ENCODE assay signal across 9 mouse cellular contexts in the genomic region with DNA sequence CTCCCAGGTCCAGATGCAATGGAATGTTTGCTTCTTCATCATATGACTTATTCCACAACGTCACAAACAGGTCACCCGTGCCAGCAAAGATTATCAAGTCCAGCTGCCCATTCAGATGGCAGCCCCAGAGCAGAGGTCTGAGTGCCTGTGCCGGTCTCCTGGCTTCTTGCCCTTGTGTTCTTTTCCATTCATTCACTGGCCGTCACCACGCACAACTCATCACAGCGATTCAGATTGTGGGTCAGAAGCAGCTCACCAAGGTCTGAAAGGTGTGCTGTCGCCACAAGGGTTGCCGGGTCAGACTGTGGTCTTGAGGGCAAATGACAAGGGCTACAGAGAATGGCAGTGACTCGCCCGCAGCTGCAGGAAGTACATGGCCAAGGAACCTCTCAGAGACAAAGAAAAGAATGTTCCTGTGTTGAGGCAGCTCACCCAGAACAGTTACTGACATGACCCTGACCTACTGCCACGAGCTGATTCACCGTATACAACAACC.
DNase-seq lines count a peak whose midpoint lies in the region; ATAC-seq and TF ChIP-seq lines count a peak whose summit lies in the region.
"Had no signal": no experiment of that assay in that cellular context is flagged by ENCODE, and none has a peak within 500 bp of the region (broad histone marks: within the 10 kb centered on the region; RNA-seq: fewer than 3 reads in every experiment).

No protein-coding gene starts in this region.

- H3K27ac ChIP-seq in cerebellum, adult 2 months (ENCODE audit: insufficient read depth, low read length), result no peak overlapping the region
- peak overlapping the region; percentile 16 for H3K27ac ChIP-seq in heart, embryonic 13.5 days (replicated peaks)
- no peak overlapping the region for H3K27ac ChIP-seq in hindbrain, embryonic 10.5 days
- H3K27ac ChIP-seq: neural tube, embryonic 12.5 days had no signal

- 35% methylated on average over 12 of the region's 12 CpGs for WGBS in cerebellum, adult 2 months
- WGBS in heart, embryonic 13.5 days, result 34% methylated on average over 12 of the region's 12 CpGs
- 68% methylated on average over 12 of the region's 12 CpGs for WGBS in hindbrain, embryonic 10.5 days

- no peak for ATAC-seq in cerebellum, adult (ENCODE audit: insufficient number of reproducible peaks, low FRiP score, low TSS enrichment)
- ATAC-seq in heart, embryonic 13.5 days (ENCODE audit: extremely low read depth, insufficient number of reproducible peaks, low FRiP score, low TSS enrichment), result no peak

- peaks cover 40% of the 10 kb centered on the region for H3K4me1 ChIP-seq in cerebellum, adult 2 months (ENCODE audit: control insufficient read depth, insufficient read depth, low read length)
- peaks cover 45% of the 10 kb centered on the region for H3K4me1 ChIP-seq in heart, embryonic 13.5 days
- peaks cover 34% of the 10 kb centered on the region for H3K4me1 ChIP-seq in hindbrain, embryonic 10.5 days (replicated peaks)

- no peaks in the 10 kb centered on the region for H3K36me3 ChIP-seq in heart, embryonic 13.5 days
- no peaks in the 10 kb centered on the region for H3K36me3 ChIP-seq in hindbrain, embryonic 10.5 days
- H3K36me3 ChIP-seq: neural tube, embryonic 12.5 days had no signal

- TF ChIP-seq POLR2A in cerebellum, adult 2 months (IDR thresholded peaks at IDR 0.05; ENCODE audit: borderline replicate concordance, insufficient read depth, low read length), result no peak

- H3K27me3 ChIP-seq in cerebellum, adult 2 months (ENCODE audit: control insufficient read depth, insufficient read depth, low read length), result no peaks in the 10 kb centered on the region
- no peaks in the 10 kb centered on the region for H3K27me3 ChIP-seq in heart, embryonic 13.5 days (replicated peaks)
- H3K27me3 ChIP-seq in hindbrain, embryonic 10.5 days (ENCODE audit: insufficient read depth, poor library complexity, severe bottlenecking), result peaks cover 5% of the 10 kb centered on the region; the same call in 1 of the 2 replicates
- H3K27me3 ChIP-seq: neural tube, embryonic 12.5 days had no signal

- intact Hi-C loops in left cerebral cortex, postnatal 4 days (cut with DNase I), result no loop called here

- peak overlapping the region; percentile 25 for H3K4me2 ChIP-seq in heart, embryonic 13.5 days
- H3K4me2 ChIP-seq: neural tube, embryonic 12.5 days had no signal

- no peak for TF ChIP-seq CTCF in cerebellum, adult 2 months (IDR thresholded peaks at IDR 0.05; ENCODE audit: borderline replicate concordance, insufficient read depth, low read depth, low read length)

- H3K9me3 ChIP-seq in heart, embryonic 13.5 days, result no peaks in the 10 kb centered on the region
- no peaks in the 10 kb centered on the region for H3K9me3 ChIP-seq in hindbrain, embryonic 10.5 days
- H3K9me3 ChIP-seq: neural tube, embryonic 12.5 days had no signal

- no peak overlapping the region for H3K9ac ChIP-seq in heart, embryonic 13.5 days
- H3K9ac ChIP-seq: neural tube, embryonic 12.5 days had no signal

- H3K4me3 ChIP-seq in cerebellum, adult 2 months (replicated peaks; ENCODE audit: insufficient read depth, low read depth, low read length), result no peak overlapping the region
- H3K4me3 ChIP-seq in heart, embryonic 13.5 days, result no peak overlapping the region
- H3K4me3 ChIP-seq in hindbrain, embryonic 10.5 days, result no peak overlapping the region
- H3K4me3 ChIP-seq: neural tube, embryonic 12.5 days had no signal

- peak; percentile 67 to 76 for DNase-seq in cerebellum, adult 2 months
- DNase-seq in right cerebral cortex, postnatal 14 days, result peak; percentile 5
- no peak for DNase-seq in right cerebral cortex, adult 18-20 months
- DNase-seq in thymus, postnatal 4 days, result peak; percentile 39
- no peak for DNase-seq in hindbrain, embryonic 10.5 days (ENCODE audit: low spot score)
- no peak for DNase-seq in left cerebral cortex, postnatal 4 days

Comparison
In these comparisons a context has a peak if more than half of its experiments do, and no peak if none do; other contexts are left out.
1. DNase-seq: peak in cerebellum, adult 2 months (2 of 2), right cerebral cortex, postnatal 14 days (single experiment) and thymus, postnatal 4 days (single experiment); none in right cerebral cortex, adult 18-20 months (single experiment), hindbrain, embryonic 10.5 days (single experiment) and left cerebral cortex, postnatal 4 days (single experiment).